In genomic region chr6:87270452-87270851, GRCm38 (mm10) we compare ENCODE assay signal across 8 mouse cellular contexts.
A peak's percentile ranks its signal among the peaks of the same experiment; 100 is the strongest.
DNase-seq lines count a peak whose midpoint lies in the region; ATAC-seq lines count a peak whose summit lies in the region.

No protein-coding gene starts in this region.

- no peak overlapping the region for H3K27ac ChIP-seq in midbrain, embryonic 11.5 days (ENCODE audit: low read depth, low read length)
- no peak overlapping the region for H3K27ac ChIP-seq in midbrain, embryonic 13.5 days

- H3K9me3 ChIP-seq in midbrain, embryonic 11.5 days (ENCODE audit: control insufficient read depth, low read length), result peaks cover 4% of the 10 kb centered on the region; the same call in 1 of the 2 replicates
- H3K9me3 ChIP-seq in midbrain, embryonic 13.5 days, result no peaks in the 10 kb centered on the region

- intact Hi-C loops in left cerebral cortex, postnatal 36 days (cut with DNase I), result no loop called here
- intact Hi-C loops in heart, postnatal 36 days (cut with DNase I), result no loop called here

- DNase-seq in embryo, embryonic 10.5 days (ENCODE audit: low spot score), result peak; percentile 58
- DNase-seq in embryo, embryonic 10 days (ENCODE audit: low spot score), result no peak
- no peak for DNase-seq in midbrain, embryonic 11.5 days (ENCODE audit: low spot score, missing footprints)
- DNase-seq in left cerebral cortex, postnatal 36 days (ENCODE audit: low spot score in 2 of 2), result peak; percentile 55 to 59
- peak; percentile 54 for DNase-seq in right cerebral cortex, postnatal 4 days
- no peak for DNase-seq in thymus, postnatal 14 days
- no peak for DNase-seq in heart, postnatal 36 days

- no peak overlapping the region for H3K9ac ChIP-seq in midbrain, embryonic 11.5 days (ENCODE audit: low read length)
- no peak overlapping the region for H3K9ac ChIP-seq in midbrain, embryonic 13.5 days (replicated peaks)

- H3K4me1 ChIP-seq in midbrain, embryonic 11.5 days (ENCODE audit: control insufficient read depth, insufficient read depth, low read length), result no peaks in the 10 kb centered on the region
- H3K4me1 ChIP-seq in midbrain, embryonic 13.5 days (replicated peaks), result peaks cover 9% of the 10 kb centered on the region

- no peak overlapping the region for H3K4me3 ChIP-seq in midbrain, embryonic 11.5 days (ENCODE audit: low read depth, low read length)
- H3K4me3 ChIP-seq in midbrain, embryonic 13.5 days (replicated peaks), result no peak overlapping the region

- peaks cover 3% of the 10 kb centered on the region; the same call in 1 of the 2 replicates for H3K36me3 ChIP-seq in midbrain, embryonic 11.5 days (ENCODE audit: control insufficient read depth, insufficient read depth, low read length)
- H3K36me3 ChIP-seq in midbrain, embryonic 13.5 days, result peaks cover 3% of the 10 kb centered on the region

- ATAC-seq in midbrain, embryonic 11.5 days (ENCODE audit: low FRiP score), result peak; percentile 54; the same call in 1 of the 2 replicates
- no peak for ATAC-seq in midbrain, embryonic 13.5 days

- 43% methylated on average over 7 of the region's 7 CpGs for WGBS in midbrain, embryonic 11.5 days
- 39% methylated on average over 7 of the region's 7 CpGs for WGBS in midbrain, embryonic 13.5 days

- H3K27me3 ChIP-seq in midbrain, embryonic 11.5 days (ENCODE audit: control insufficient read depth, insufficient read depth, low read length), result no peaks in the 10 kb centered on the region
- H3K27me3 ChIP-seq in midbrain, embryonic 13.5 days, result no peaks in the 10 kb centered on the region

- no peak overlapping the region for H3K4me2 ChIP-seq in midbrain, embryonic 11.5 days
- H3K4me2 ChIP-seq in midbrain, embryonic 13.5 days (replicated peaks), result no peak overlapping the region

Comparison
In these comparisons a context has a peak if more than half of its experiments do, and no peak if none do; other contexts are left out.
1. DNase-seq: peak in embryo, embryonic 10.5 days (single experiment), left cerebral cortex, postnatal 36 days (2 of 2) and right cerebral cortex, postnatal 4 days (single experiment); none in embryo, embryonic 10 days (single experiment), midbrain, embryonic 11.5 days (single experiment), thymus, postnatal 14 days (single experiment) and heart, postnatal 36 days (0 of 2).